Mouse (Mus musculus) brain, embryonic 14.5 days (tissue): Measurements from ENCODE around the gene Tfap2e.

Experiments
- CTCF ChIP-seq: fragments of 200-500 bp; IDR thresholded peaks from 2 replicates; pipeline ENCODE4 v1.5.1; 2012; ENCODE audit warnings: inconsistent platforms, mild to moderate bottlenecking, moderate library complexity, borderline replicate concordance; ENCODE audit not compliant: insufficient read depth, insufficient read length; ENCODE audit errors: extremely low read depth
- POLR2A ChIP-seq: fragments of 200-500 bp; IDR thresholded peaks from 2 replicates; pipeline ENCODE4 v1.6.1; 2012; ENCODE audit warnings: mild to moderate bottlenecking, inconsistent platforms, borderline replicate concordance; ENCODE audit not compliant: poor library complexity, insufficient read depth, insufficient read length, severe bottlenecking; ENCODE audit errors: extremely low read depth

- TF ChIP-seq POLR2A (no peak), CTCF (no peak)
These were observed 12.3 kb upstream of the Tfap2e start for GRCm38 (mm10) chr4:126748381-126748780.
